Mouse (Mus musculus) liver, embryonic 13.5 days (tissue): ENCODE data around the gene Dlg2. TPM values are rescaled to one million over a fixed set of nuclear protein-coding genes. Genes with fewer than 3 reads are reported as not detected.

Source experiments
- ATAC-seq: fragments of 200-750 bp; cut with Nextera tagmentation; 2 replicates; pipeline ENCODE4 v1.8.0; 2017; ENCODE audit warnings: low read depth, mild to moderate bottlenecking, moderate number of reproducible peaks, moderate library complexity
- DNase-seq: peaks from one replicate; pipeline ENCODE4 v3.0.0; 2022
- H3K27ac ChIP-seq: fragments of 300-500 bp; sonication (generic); 2 replicates; pipeline ENCODE4 v1.5.1; 2015; ENCODE audit warnings: moderate library complexity, mild to moderate bottlenecking, inconsistent platforms
- H3K27me3 ChIP-seq: fragments of 300-500 bp; sonication (generic); 2 replicates; pipeline ENCODE4 v1.6.1; 2015; ENCODE audit warnings: mild to moderate bottlenecking, inconsistent platforms
- H3K36me3 ChIP-seq: fragments of 300-500 bp; sonication (generic); 2 replicates; pipeline ENCODE4 v1.6.1; 2015; ENCODE audit warnings: mild to moderate bottlenecking, inconsistent platforms
- H3K4me1 ChIP-seq: fragments of 300-500 bp; sonication (generic); replicated peaks from 2 replicates; pipeline ENCODE4 v1.6.1; 2015; ENCODE audit warnings: inconsistent platforms
- H3K4me2 ChIP-seq: fragments of 300-500 bp; sonication (generic); 2 replicates; pipeline ENCODE4 v1.6.1; 2015; ENCODE audit warnings: inconsistent platforms, mild to moderate bottlenecking, moderate library complexity
- H3K4me3 ChIP-seq: fragments of 300-500 bp; sonication (generic); replicated peaks from 2 replicates; pipeline ENCODE4 v1.5.1; 2015; ENCODE audit warnings: mild to moderate bottlenecking, inconsistent platforms
- H3K9ac ChIP-seq: fragments of 300-500 bp; sonication (generic); 2 replicates; pipeline ENCODE4 v1.6.1; 2015; ENCODE audit warnings: mild to moderate bottlenecking, inconsistent platforms
- H3K9me3 ChIP-seq: fragments of 300-500 bp; sonication (generic); replicated peaks from 2 replicates; pipeline ENCODE4 v1.6.1; 2016; ENCODE audit warnings: inconsistent platforms
- WGBS: fragments of 180-500 bp; shearing (Covaris S2); methylation state at CpG from one replicate; pipeline ENCODE4 v1.1.7; 2015; ENCODE audit not compliant: insufficient replicate concordance; 5-methylcytosine and 5-hydroxymethylcytosine counted together
- polyA plus RNA-seq: library from polyadenylated mRNA; unstranded; fragments of >200 nt; fragmentation: Nextera tagmentation; extraction: Ambion mirVana; gene quantifications from 2 replicates; pipeline ENCODE4 v1.2.1, GENCODE M21; 2015

Gene Dlg2
- polyA plus RNA-seq, 1 experiment from 2014 or later = 0.52 TPM

DNA sequence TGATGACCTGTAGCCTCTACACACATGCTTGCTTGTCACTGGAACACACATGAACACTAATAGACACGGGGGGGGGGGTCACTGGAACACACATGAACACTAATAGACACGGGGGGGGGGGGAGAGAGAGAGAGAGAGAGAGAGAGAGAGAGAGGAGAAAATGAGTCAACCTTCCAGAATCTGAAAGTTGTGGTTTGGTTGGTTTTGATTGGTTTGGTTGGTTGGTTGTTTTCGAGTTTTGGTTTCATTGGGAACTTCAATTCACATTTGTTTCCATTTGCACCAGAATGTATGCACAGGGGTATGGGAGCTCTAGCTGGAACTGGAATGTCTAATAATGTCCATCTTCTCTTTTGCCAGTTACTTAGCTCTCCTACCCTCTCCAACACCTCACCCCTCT, 1611.0 kb downstream of the Dlg2 start:
- Histone ChIP-seq H3K9ac (no peak overlapping the region), H3K4me1 (no peaks in the 10 kb centered on the region), H3K4me3 (no peak overlapping the region), H3K27ac (no peak overlapping the region), H3K36me3 (no peaks in the 10 kb centered on the region), H3K9me3 (no peaks in the 10 kb centered on the region), H3K27me3 (no peaks in the 10 kb centered on the region), H3K4me2 (no peak overlapping the region)
- no peak for DNase-seq
- 44% methylated on average over 3 of the region's 3 CpGs for WGBS
- ATAC-seq = no peak

DNA sequence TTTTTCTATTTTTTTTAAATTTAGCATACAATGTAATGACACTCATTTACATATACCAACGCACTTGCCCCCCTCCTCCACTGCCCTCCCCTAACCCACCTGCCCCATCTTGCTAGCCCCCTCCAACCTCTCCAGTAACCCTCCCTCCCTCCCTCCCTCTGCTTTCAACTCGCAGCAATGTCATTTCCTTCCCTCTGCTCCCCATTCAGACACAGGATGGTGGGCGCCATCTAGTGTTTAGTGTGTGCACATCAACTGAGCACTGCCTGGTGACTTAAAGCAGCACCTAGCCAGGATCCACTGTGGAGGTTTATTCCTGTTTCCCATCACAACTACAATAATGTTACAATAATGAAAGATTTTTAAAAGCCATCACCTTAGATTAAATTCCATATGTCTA, 1617.4 kb downstream of the Dlg2 start:
- H3K36me3 ChIP-seq = no peaks in the 10 kb centered on the region
- ATAC-seq (no peak), DNase-seq (no peak)
- no peak overlapping the region for H3K4me2 ChIP-seq
- H3K9ac ChIP-seq = no peak overlapping the region
- H3K4me1 ChIP-seq = no peaks in the 10 kb centered on the region
- H3K9me3 ChIP-seq = no peaks in the 10 kb centered on the region
- H3K27me3 ChIP-seq = no peaks in the 10 kb centered on the region
- H3K4me3 ChIP-seq = no peak overlapping the region
- no peak overlapping the region for H3K27ac ChIP-seq
- 0% methylated on average over 3 of the region's 3 CpGs for WGBS

DNA sequence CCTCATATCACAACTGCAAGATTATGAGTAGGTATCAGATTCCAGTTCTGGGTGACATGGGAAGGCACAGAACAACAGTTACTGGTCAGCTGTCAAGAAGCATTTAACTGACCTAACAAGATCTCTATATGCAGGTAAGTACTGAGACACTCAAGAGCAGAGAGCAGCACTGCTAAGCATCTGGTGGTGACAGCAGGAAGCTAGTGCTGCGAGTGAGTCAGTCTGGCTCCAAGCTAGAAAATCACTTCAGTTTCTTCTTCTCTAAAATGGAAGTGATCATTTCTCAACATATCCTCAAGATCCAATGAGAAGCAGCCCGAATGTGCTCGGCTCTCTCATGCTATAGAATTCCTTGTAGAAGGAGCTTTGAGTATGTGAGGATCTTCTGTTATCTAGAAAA, 1618.7 kb downstream of the Dlg2 start:
- H3K27ac ChIP-seq = no peak overlapping the region
- no peaks in the 10 kb centered on the region for H3K9me3 ChIP-seq
- H3K36me3 ChIP-seq = no peaks in the 10 kb centered on the region
- no peaks in the 10 kb centered on the region for H3K27me3 ChIP-seq
- no peak for ATAC-seq
- WGBS = 50% methylated on average over 3 of the region's 3 CpGs
- H3K9ac ChIP-seq = no peak overlapping the region
- H3K4me1 ChIP-seq = no peaks in the 10 kb centered on the region
- H3K4me2 ChIP-seq = no peak overlapping the region
- H3K4me3 ChIP-seq = no peak overlapping the region
- DNase-seq = no peak

DNA sequence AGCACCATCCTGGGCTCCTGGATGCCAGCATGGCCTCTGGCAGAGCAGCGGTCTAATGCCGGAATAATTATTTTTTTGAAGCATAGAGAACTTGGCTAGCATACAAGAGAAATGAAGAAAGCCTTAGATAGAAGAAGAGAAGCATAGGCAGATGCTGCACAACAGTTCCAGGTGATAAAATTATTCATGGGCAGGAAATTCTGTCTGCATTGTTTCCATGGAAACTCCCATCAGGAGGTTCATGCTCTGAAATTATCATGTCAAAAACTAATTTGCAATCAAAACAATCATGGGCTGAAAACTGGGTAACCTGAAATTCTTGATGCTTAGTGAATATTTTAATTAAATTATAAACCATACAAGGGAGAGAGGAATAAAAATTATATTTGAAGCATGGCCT, 1624.4 kb downstream of the Dlg2 start:
- H3K4me3 ChIP-seq = no peak overlapping the region
- H3K36me3 ChIP-seq = no peaks in the 10 kb centered on the region
- no peaks in the 10 kb centered on the region for H3K9me3 ChIP-seq
- H3K4me2 ChIP-seq = no peak overlapping the region
- no peak overlapping the region for H3K27ac ChIP-seq
- no peak for ATAC-seq
- 78% methylated on average over 2 of the region's 2 CpGs for WGBS
- H3K9ac ChIP-seq = no peak overlapping the region
- DNase-seq = no peak
- no peaks in the 10 kb centered on the region for H3K27me3 ChIP-seq
- no peaks in the 10 kb centered on the region for H3K4me1 ChIP-seq

DNA sequence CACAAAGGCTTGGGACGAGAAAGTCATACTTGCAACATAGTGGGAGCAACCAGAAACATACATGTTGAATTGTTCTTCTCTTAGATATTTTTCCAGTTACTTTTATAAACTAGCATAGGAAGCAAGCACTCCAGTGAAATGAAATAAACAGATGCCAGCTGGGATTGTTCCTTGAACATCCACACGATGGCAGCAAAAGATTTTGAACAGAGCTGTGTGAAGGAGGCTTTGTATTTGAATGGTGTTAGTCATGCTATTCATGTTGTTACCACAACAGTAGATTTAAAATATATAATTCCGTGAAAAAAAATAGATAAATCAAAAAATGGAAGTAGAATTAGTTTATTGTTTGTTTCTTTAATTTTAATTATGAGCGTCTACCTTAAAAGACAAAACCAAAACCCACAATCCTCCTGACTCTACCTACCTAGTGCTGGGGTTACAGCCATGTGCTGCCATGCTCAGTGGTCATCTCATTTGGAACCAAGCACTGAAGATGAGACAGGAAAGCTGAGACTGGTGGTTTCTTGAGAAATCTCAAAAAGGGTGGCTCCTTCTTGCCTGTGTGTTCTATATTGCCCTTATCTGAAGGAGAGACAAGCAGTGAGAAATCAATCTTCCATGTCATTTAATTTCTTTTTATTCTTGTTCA, 1626.5 kb downstream of the Dlg2 start:
- no peak for DNase-seq
- no peak for ATAC-seq
- 11% methylated on average over 4 of the region's 4 CpGs for WGBS
- Histone ChIP-seq H3K36me3 (no peaks in the 10 kb centered on the region), H3K4me2 (no peak overlapping the region), H3K27ac (no peak overlapping the region), H3K9ac (no peak overlapping the region), H3K4me1 (no peaks in the 10 kb centered on the region), H3K4me3 (no peak overlapping the region), H3K27me3 (no peaks in the 10 kb centered on the region), H3K9me3 (no peaks in the 10 kb centered on the region)

DNA sequence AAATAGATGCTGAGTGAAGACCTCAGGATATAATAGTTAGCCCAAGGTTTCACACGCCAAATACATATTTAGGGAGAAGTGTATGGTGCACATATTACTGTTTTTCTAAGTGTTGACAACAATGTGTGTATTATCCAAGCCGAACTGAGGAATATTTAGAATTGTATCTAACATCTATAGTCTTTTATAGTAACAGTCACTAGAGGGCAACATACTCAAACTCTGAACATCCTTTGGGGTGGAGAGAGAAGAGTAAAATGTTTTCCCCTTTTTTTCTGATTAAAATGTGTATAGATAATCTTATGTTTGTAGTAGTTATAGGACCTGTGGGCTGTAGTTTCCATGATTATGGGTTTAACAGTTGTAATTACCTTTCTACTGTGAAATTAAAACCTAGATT, 1629.0 kb downstream of the Dlg2 start:
- no peaks in the 10 kb centered on the region for H3K9me3 ChIP-seq
- H3K9ac ChIP-seq = no peak overlapping the region
- no peak overlapping the region for H3K4me2 ChIP-seq
- H3K4me1 ChIP-seq = no peaks in the 10 kb centered on the region
- H3K4me3 ChIP-seq = no peak overlapping the region
- no peaks in the 10 kb centered on the region for H3K27me3 ChIP-seq
- WGBS = 26% methylated on average over 2 of the region's 2 CpGs
- H3K27ac ChIP-seq = no peak overlapping the region
- DNase-seq (no peak), ATAC-seq (no peak)
- H3K36me3 ChIP-seq = no peaks in the 10 kb centered on the region

DNA sequence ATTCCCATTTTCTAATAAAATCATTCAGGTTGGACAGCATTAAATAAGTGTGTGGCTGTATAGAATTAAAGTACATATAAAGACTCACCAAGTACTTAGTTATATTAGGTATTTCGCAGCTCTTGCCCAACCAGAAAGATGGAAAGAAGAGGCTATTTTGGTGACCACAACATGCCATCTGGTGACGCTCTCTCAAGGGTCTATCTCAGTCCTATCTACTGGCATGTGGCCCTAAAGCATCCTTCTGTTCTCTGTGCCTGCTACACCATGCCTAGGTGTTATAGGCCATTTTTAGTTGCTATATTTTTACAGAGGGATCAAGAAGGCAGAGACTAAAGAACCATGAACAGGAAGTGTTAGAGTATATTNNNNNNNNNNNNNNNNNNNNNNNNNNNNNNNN, 1629.5 kb downstream of the Dlg2 start:
- no peak for DNase-seq

DNA sequence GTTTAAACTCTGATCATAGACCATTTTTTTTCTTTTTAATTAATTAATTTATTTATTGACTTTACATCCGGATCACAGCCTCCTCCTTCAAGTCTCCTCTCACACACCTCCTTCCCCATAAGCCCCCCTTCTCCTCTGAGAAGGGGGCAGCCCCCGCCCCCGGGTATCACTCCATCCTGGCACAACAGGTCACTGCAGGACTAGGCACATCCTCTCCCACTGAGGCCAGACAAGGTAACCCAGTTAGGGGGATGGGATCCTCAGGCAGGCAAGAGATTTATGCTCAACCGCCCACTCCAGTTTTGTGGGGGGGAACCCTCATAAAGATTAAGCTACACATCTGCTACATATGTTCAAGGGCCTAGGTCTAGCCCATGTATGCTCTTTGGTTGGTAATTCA, 1636.6 kb downstream of the Dlg2 start:
- H3K27me3 ChIP-seq = no peaks in the 10 kb centered on the region
- ATAC-seq (no peak), DNase-seq (no peak)
- WGBS = 64% methylated on average over 4 of the region's 4 CpGs
- no peak overlapping the region for H3K9ac ChIP-seq
- H3K36me3 ChIP-seq = no peaks in the 10 kb centered on the region
- no peak overlapping the region for H3K27ac ChIP-seq
- no peak overlapping the region for H3K4me2 ChIP-seq
- no peaks in the 10 kb centered on the region for H3K4me1 ChIP-seq
- no peak overlapping the region for H3K4me3 ChIP-seq
- H3K9me3 ChIP-seq = no peaks in the 10 kb centered on the region

More for the DNA sequence above, 1629.5 kb downstream of the Dlg2 start:
- H3K27ac ChIP-seq = no peak overlapping the region
- H3K4me1 ChIP-seq = no peaks in the 10 kb centered on the region
- no peaks in the 10 kb centered on the region for H3K36me3 ChIP-seq
- no peak overlapping the region for H3K4me3 ChIP-seq
- WGBS = 58% methylated on average over 2 of the region's 2 CpGs
- no peak overlapping the region for H3K4me2 ChIP-seq
- no peaks in the 10 kb centered on the region for H3K9me3 ChIP-seq
- ATAC-seq = no peak
- H3K27me3 ChIP-seq = no peaks in the 10 kb centered on the region
- no peak overlapping the region for H3K9ac ChIP-seq

DNA sequence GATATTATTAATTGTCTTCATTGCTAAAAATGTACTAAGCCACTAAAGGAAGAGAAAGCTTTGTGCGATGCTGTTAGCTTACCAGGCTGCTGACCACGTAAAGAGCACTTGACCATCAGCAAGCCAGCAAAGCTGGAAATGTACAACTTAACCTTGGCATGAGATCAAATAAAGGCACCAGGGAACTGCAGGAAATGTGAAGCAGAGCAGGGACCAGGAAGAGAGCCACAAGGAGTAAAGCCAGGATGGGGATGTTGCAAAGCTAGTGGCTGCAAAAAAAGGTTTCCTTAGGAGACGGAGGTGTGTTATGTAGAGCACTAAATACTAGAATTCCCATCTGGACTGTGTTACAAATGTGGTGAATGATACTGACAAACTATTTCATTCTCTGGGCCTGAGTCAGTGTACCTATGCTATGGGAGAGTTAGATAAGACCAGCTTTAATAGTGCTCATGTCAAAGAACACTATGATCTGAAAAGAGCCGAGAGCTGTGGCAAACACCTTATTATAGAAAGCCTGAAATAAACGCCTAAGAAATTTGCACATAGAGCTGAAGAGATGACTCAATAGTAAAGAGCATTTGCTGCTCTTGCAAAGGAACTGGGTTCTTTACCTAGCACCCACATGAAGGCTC, 1638.9 kb downstream of the Dlg2 start:
- Histone ChIP-seq H3K27ac (no peak overlapping the region), H3K27me3 (no peaks in the 10 kb centered on the region), H3K9ac (no peak overlapping the region), H3K4me3 (no peak overlapping the region), H3K36me3 (no peaks in the 10 kb centered on the region), H3K4me1 (no peaks in the 10 kb centered on the region), H3K4me2 (no peak overlapping the region), H3K9me3 (no peaks in the 10 kb centered on the region)
- DNase-seq = no peak
- 73% methylated on average over 5 of the region's 5 CpGs for WGBS
- ATAC-seq = no peak

DNA sequence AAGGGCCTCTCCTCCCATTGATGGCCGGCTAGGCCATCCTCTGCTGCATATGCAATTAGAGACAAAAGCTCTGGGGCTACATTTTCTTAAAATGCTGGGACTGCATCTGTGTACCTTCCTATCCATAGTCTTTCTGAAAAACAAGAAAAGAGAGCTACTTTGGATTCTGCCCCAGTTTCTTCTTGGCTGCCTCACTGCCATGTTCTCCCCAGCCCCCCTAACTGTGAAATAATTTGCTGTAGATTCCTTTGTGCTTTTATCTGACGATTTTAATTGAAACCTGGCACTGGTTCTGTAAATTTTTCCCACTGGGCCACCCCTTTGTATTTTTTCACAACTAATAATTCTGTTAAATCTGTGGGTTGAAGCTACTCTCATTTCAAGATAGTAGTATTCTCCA, 1646.8 kb downstream of the Dlg2 start:
- no peak overlapping the region for H3K4me3 ChIP-seq
- DNase-seq (no peak), ATAC-seq (no peak)
- no peaks in the 10 kb centered on the region for H3K27me3 ChIP-seq
- H3K36me3 ChIP-seq = no peaks in the 10 kb centered on the region
- H3K9me3 ChIP-seq = no peaks in the 10 kb centered on the region
- H3K4me2 ChIP-seq = no peak overlapping the region
- 34% methylated on average over 2 of the region's 2 CpGs for WGBS
- no peak overlapping the region for H3K9ac ChIP-seq
- H3K4me1 ChIP-seq = no peaks in the 10 kb centered on the region
- H3K27ac ChIP-seq = no peak overlapping the region

DNA sequence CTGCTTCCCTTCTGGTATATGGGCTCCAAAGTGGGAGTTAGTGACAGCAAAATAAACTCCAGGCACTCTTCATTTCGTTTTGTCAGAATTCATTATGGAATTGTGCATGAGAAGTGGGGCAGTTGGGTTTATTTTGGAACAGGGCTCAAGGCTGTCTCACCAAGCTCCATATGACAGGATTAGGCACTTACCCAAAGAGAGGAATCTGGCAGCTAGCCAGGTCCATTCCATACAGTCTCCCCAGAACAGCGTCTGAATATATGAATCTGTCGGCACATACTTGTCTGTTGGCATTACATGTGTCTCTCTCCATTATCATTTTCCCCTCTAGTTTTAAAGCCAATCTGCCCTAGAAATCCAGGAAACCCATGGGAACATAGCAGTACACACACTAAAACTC, 1649.4 kb downstream of the Dlg2 start:
- WGBS = 56% methylated on average over 3 of the region's 3 CpGs
- DNase-seq = no peak
- no peaks in the 10 kb centered on the region for H3K36me3 ChIP-seq
- H3K4me1 ChIP-seq = no peaks in the 10 kb centered on the region
- no peaks in the 10 kb centered on the region for H3K27me3 ChIP-seq
- no peaks in the 10 kb centered on the region for H3K9me3 ChIP-seq
- no peak overlapping the region for H3K4me2 ChIP-seq
- no peak overlapping the region for H3K4me3 ChIP-seq
- no peak overlapping the region for H3K9ac ChIP-seq
- ATAC-seq = no peak
- H3K27ac ChIP-seq = no peak overlapping the region

DNA sequence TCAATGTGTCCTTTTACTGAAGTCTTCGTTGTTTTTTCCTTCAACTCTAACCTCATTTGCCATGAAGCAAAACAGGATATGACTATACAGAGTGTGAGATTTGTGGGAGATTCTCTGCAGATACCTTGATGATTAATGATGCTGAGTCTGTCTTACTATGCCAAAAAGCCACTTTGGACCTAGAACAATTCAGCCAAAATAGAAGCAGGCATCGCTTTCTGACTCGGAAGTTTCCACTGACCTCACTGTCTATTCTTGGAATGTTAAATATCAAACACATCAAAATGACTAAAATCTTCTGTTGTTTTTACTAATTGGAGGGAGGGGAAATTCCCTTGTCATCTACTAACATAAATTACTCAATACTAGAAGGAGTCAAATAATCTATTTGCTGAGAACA, 1657.8 kb downstream of the Dlg2 start:
- Histone ChIP-seq H3K27me3 (no peaks in the 10 kb centered on the region), H3K4me2 (no peak overlapping the region), H3K9ac (no peak overlapping the region), H3K9me3 (no peaks in the 10 kb centered on the region), H3K4me1 (no peaks in the 10 kb centered on the region), H3K27ac (no peak overlapping the region), H3K4me3 (no peak overlapping the region), H3K36me3 (no peaks in the 10 kb centered on the region)
- ATAC-seq (no peak), DNase-seq (no peak)
- WGBS = 68% methylated on average over 3 of the region's 3 CpGs
